Mouse (Mus musculus) myocyte (in vitro differentiated cells): Measurements from ENCODE around the gene 3110021N24Rik. TPM values are rescaled to one million over a fixed set of nuclear protein-coding genes. Genes with fewer than 3 reads are reported as not detected.

Source experiments
- H3K27me3 ChIP-seq: one replicate; pipeline ENCODE4 v1.6.1; 2011; ENCODE audit not compliant: control insufficient read depth, insufficient read depth, insufficient read length
- H3K36me3 ChIP-seq: one replicate; pipeline ENCODE4 v1.6.1; 2011; ENCODE audit not compliant: control insufficient read depth, insufficient read depth
- H3K4me2 ChIP-seq: one replicate; pipeline ENCODE4 v1.6.1; 2011; ENCODE audit warnings: low read depth, control low read depth
- H3K4me3 ChIP-seq: one replicate; pipeline ENCODE4 v1.5.1; 2011; ENCODE audit warnings: mild to moderate bottlenecking, control low read depth, moderate library complexity
- H3K79me2 ChIP-seq: one replicate; pipeline ENCODE4 v1.6.1; 2011; ENCODE audit not compliant: control insufficient read depth, insufficient read depth
- H3ac ChIP-seq: one replicate; pipeline ENCODE4 v1.6.1; 2011; ENCODE audit not compliant: control insufficient read depth, insufficient read length
- CEBPB ChIP-seq: IDR thresholded peaks from 2 replicates; pipeline ENCODE4 v1.6.1; 2011; ENCODE audit warnings: mild to moderate bottlenecking, moderate library complexity; ENCODE audit not compliant: poor library complexity, insufficient read depth, severe bottlenecking
- E2F4 ChIP-seq: IDR thresholded peaks from one replicate; pipeline ENCODE4 v1.6.1; 2011; ENCODE audit warnings: mild to moderate bottlenecking, control low read depth, moderate library complexity; ENCODE audit not compliant: insufficient read depth
- MAX ChIP-seq: IDR thresholded peaks from one replicate; pipeline ENCODE4 v1.6.1; 2011; ENCODE audit warnings: low read depth, mild to moderate bottlenecking, control low read depth
- MYOD1 ChIP-seq, 3 experiments: IDR thresholded peaks; one replicate each; pipeline ENCODE4 v1.6.1; 2011; ENCODE audit warnings: control low read depth in 2 of 3, low read depth in 2 of 3, mild to moderate bottlenecking in 2 of 3, moderate library complexity in 1 of 3; ENCODE audit not compliant: insufficient read length in 2 of 3, control insufficient read depth in 1 of 3
- MYOG ChIP-seq, 3 experiments: IDR thresholded peaks; one replicate each; pipeline ENCODE4 v1.6.1; 2011; ENCODE audit warnings: control low read depth in 2 of 3, low read depth in 2 of 3, mild to moderate bottlenecking in 2 of 3; ENCODE audit not compliant: insufficient read length in 2 of 3, control insufficient read depth in 1 of 3, insufficient read depth in 1 of 3
- POLR2A ChIP-seq: IDR thresholded peaks from one replicate; pipeline ENCODE4 v1.6.1; 2011; ENCODE audit warnings: low read depth, mild to moderate bottlenecking, control low read depth, moderate library complexity; ENCODE audit not compliant: insufficient read length
- POLR2AphosphoS2 ChIP-seq: IDR thresholded peaks from one replicate; pipeline ENCODE4 v1.6.1; 2011; ENCODE audit warnings: low read depth, control low read depth; ENCODE audit not compliant: insufficient read length
- REST ChIP-seq: IDR thresholded peaks from one replicate; pipeline ENCODE4 v1.6.1; 2011; ENCODE audit warnings: mild to moderate bottlenecking, control low read depth, moderate library complexity; ENCODE audit not compliant: insufficient read depth, insufficient read length
- SRF ChIP-seq: IDR thresholded peaks from one replicate; pipeline ENCODE4 v1.6.1; 2011; ENCODE audit warnings: low read depth; ENCODE audit not compliant: control insufficient read depth, insufficient read length
- TCF12 ChIP-seq: IDR thresholded peaks from one replicate; pipeline ENCODE4 v1.6.1; 2011; ENCODE audit warnings: mild to moderate bottlenecking, control low read depth; ENCODE audit not compliant: poor library complexity, insufficient read depth, severe bottlenecking
- TCF3 ChIP-seq: IDR thresholded peaks from one replicate; pipeline ENCODE4 v1.6.1; 2011; ENCODE audit warnings: low read depth, control low read depth; ENCODE audit not compliant: insufficient read length
- USF1 ChIP-seq: IDR thresholded peaks from one replicate; pipeline ENCODE4 v1.6.1; 2011; ENCODE audit warnings: low read depth, mild to moderate bottlenecking, control low read depth, moderate library complexity
- polyA plus RNA-seq: library from polyadenylated mRNA; unstranded; fragments of >200 nt; fragmentation: generic; extraction: Trizol; gene quantifications from one replicate; pipeline ENCODE4 v1.2.1, GENCODE M21; 2012; ENCODE audit warnings: missing spikeins

Gene 3110021N24Rik
- polyA plus RNA-seq, 1 experiment = 0.06 TPM

GRCm38 (mm10) chr4:108780864-108781205 is 61.4 kb downstream of the 3110021N24Rik start:
- Histone ChIP-seq H3K4me2 (peak overlapping the region; percentile 66), H3K79me2 (peaks cover 31% of the 10 kb centered on the region), H3K27me3 (no peaks in the 10 kb centered on the region), H3K36me3 (no peaks in the 10 kb centered on the region), H3K4me3 (peak overlapping the region; percentile 60), H3ac (peak overlapping the region; percentile 82)
- TF ChIP-seq SRF (no peak), E2F4 (no peak), POLR2A (no peak), MAX (no peak), REST (no peak), TCF3 (no peak), USF1 (no peak), MYOD1 (IDR thresholded peaks at IDR 0.05; ENCODE audit: control insufficient read depth in 1 of 3, insufficient read length in 2 of 3, low read depth in 2 of 3) (no peak), TCF12 (no peak), POLR2AphosphoS2 (no peak), MYOG (IDR thresholded peaks at IDR 0.05; ENCODE audit: control insufficient read depth in 1 of 3, insufficient read depth in 1 of 3, insufficient read length in 2 of 3, low read depth in 2 of 3) (no peak), CEBPB (no peak)

- Histone ChIP-seq H3ac (no peak overlapping the region), H3K4me3 (peak overlapping the region; percentile 60), H3K4me2 (peak overlapping the region; percentile 66), H3K36me3 (no peaks in the 10 kb centered on the region), H3K27me3 (no peaks in the 10 kb centered on the region), H3K79me2 (peaks cover 29% of the 10 kb centered on the region)
- TF ChIP-seq SRF = no peak
- TF ChIP-seq CEBPB = 0 out of 2 replicates have a peak, but pooled peaks have one; percentile 5
Observed at GRCm38 (mm10) chr4:108781596-108781995, 62.1 kb downstream of the 3110021N24Rik start.

- no peak overlapping the region for H3K4me3 ChIP-seq
- H3K4me2 ChIP-seq = peak overlapping the region; percentile 66
- peaks cover 20% of the 10 kb centered on the region for H3K79me2 ChIP-seq
- H3K27me3 ChIP-seq = no peaks in the 10 kb centered on the region
- no peaks in the 10 kb centered on the region for H3K36me3 ChIP-seq
- H3ac ChIP-seq = no peak overlapping the region
- TF ChIP-seq SRF = no peak
- no peak for TF ChIP-seq E2F4
- TF ChIP-seq POLR2AphosphoS2 = no peak
- TF ChIP-seq TCF12 = no peak
- TF ChIP-seq REST = no peak
- TF ChIP-seq CEBPB = no peak
- no peak for TF ChIP-seq USF1
- TF ChIP-seq MAX = no peak
- TF ChIP-seq POLR2A = no peak
- no peak for TF ChIP-seq MYOG (IDR thresholded peaks at IDR 0.05; ENCODE audit: control insufficient read depth in 1 of 3, insufficient read depth in 1 of 3, insufficient read length in 2 of 3, low read depth in 2 of 3)
- no peak for TF ChIP-seq MYOD1 (IDR thresholded peaks at IDR 0.05; ENCODE audit: control insufficient read depth in 1 of 3, insufficient read length in 2 of 3, low read depth in 2 of 3)
- TF ChIP-seq TCF3 = no peak
Observed at GRCm38 (mm10) chr4:108782421-108783085, 63.1 kb downstream of the 3110021N24Rik start.

- no peak overlapping the region for H3K4me3 ChIP-seq
- no peaks in the 10 kb centered on the region for H3K79me2 ChIP-seq
- H3K36me3 ChIP-seq = no peaks in the 10 kb centered on the region
- H3K4me2 ChIP-seq = peak overlapping the region; percentile 10
- TF ChIP-seq E2F4 (no peak), POLR2A (no peak), TCF12 (no peak), MYOD1 (IDR thresholded peaks at IDR 0.05; ENCODE audit: control insufficient read depth in 1 of 3, insufficient read length in 2 of 3, low read depth in 2 of 3) (no peak), MAX (no peak), USF1 (no peak), REST (no peak), CEBPB (no peak), POLR2AphosphoS2 (no peak), SRF (no peak), TCF3 (no peak)
- H3K27me3 ChIP-seq = no peaks in the 10 kb centered on the region
- no peak overlapping the region for H3ac ChIP-seq
Observed at GRCm38 (mm10) chr4:108789258-108789936, 69.9 kb downstream of the 3110021N24Rik start.
